Mouse (Mus musculus) neutrophil, adult 83 days (primary cell): Measurements from ENCODE around the gene Cypt15. TPM values are rescaled to one million over a fixed set of nuclear protein-coding genes. Genes with fewer than 3 reads are reported as not detected.

Experiments
- total RNA-seq, 2 experiments: library from RNA; stranded (reverse); gene quantifications; one replicate each; pipeline ENCODE4 v1.2.4; 2023

Gene Cypt15
- not detected for total RNA-seq

DNA sequence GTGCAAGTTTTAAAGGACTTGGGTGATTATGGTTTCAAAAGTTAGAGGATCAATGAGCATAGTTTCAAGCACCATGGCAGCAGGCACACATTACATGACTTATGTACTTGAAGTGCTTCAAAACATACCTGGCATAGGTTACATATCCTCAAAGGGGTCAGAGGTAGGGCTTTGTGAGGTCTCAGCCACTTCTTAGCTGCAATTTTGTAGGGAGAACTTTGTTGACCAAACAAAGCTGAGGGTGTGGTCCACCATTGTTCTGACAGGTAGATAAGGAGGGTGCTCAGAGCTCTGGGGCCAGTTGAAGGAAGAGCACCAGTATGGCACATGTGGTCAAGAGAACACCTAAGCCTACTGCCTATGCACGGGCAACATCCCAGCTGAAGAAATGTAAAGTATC, at the start of gene Cypt15:
Cypt15 (plus strand) TSS at position 301 of the 400 bp plus-strand sequence.

